Mouse (Mus musculus) stomach, postnatal 0 days (tissue): ENCODE data around the gene 4930556J24Rik.

ENCODE experiments used
- CTCF ChIP-seq: IDR thresholded peaks from 2 replicates; pipeline ENCODE4 v1.5.1; 2016; ENCODE audit warnings: antibody characterized with exemption, low read depth, mild to moderate bottlenecking, moderate library complexity
- EP300 ChIP-seq: optimal IDR thresholded peaks from 2 replicates; pipeline ENCODE3; 2016; ENCODE audit warnings: antibody characterized with exemption

DNA sequence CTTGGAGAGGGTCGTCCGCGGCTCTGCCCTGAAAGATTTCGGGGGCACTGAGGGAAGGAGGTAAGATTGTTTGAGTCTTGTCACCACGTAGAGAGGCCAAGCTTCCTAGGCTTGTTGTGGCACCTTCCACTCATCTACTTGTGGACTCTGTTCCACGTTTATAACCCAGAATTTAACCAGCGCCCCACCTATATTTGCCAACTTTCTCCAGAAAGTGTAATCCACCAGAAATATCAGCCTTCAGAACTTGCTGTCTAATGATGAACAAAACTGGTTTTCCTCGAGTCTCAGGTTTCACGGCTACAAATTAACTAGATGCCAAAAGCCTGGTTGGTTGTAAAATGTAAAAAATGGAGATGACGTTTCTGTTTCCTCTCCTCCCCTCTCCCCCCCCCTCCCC, 81.1 kb downstream of the 4930556J24Rik start:
- TF ChIP-seq CTCF = no peak
- no peak for TF ChIP-seq EP300
